In genomic region chr4:128957155-128957911, GRCm38 (mm10) we compare ENCODE assay signal across 8 mouse cellular contexts. TPM values are rescaled to one million over a fixed set of nuclear protein-coding genes. Genes with fewer than 3 reads are reported as not detected.
DNase-seq lines count a peak whose midpoint lies in the region; ATAC-seq and TF ChIP-seq lines count a peak whose summit lies in the region.

No protein-coding gene starts in this region.

- H3K4me1 ChIP-seq in forebrain, embryonic 10.5 days: peaks cover 55% of the 10 kb centered on the region
- H3K4me1 ChIP-seq in forebrain, embryonic 13.5 days: peaks cover 46% of the 10 kb centered on the region
- H3K4me1 ChIP-seq in E14TG2a.4 (replicated peaks; ENCODE audit: low read depth, low read length): peaks cover 56% of the 10 kb centered on the region

- no peak overlapping the region for H3K4me2 ChIP-seq in forebrain, embryonic 13.5 days

- H3K4me3 ChIP-seq in forebrain, embryonic 10.5 days: no peak overlapping the region
- H3K4me3 ChIP-seq in forebrain, embryonic 13.5 days: no peak overlapping the region
- no peak overlapping the region for H3K4me3 ChIP-seq in E14TG2a.4 (replicated peaks; ENCODE audit: low read length)

- H3K27me3 ChIP-seq in forebrain, embryonic 10.5 days (ENCODE audit: poor library complexity, severe bottlenecking): peaks cover 28% of the 10 kb centered on the region
- H3K27me3 ChIP-seq in forebrain, embryonic 13.5 days: peaks cover 17% of the 10 kb centered on the region
- peaks cover 12% of the 10 kb centered on the region; the same call in 1 of the 2 replicates for H3K27me3 ChIP-seq in E14TG2a.4 (ENCODE audit: insufficient read depth, low read length)

- intact Hi-C loops in heart, postnatal 10 days (cut with DNase I): no loop called here

- peak; percentile 60 for DNase-seq in forebrain, embryonic 10.5 days (ENCODE audit: extremely low spot score, low spot score)
- DNase-seq in cerebellum, postnatal 14 days: peak; percentile 66 to 78
- DNase-seq in heart, postnatal 10 days: peak; percentile 71 to 77
- DNase-seq in kidney, postnatal 36 days: peak; percentile 61 to 71
- DNase-seq in right cerebral cortex, adult 2 months (ENCODE audit: low spot score in 2 of 2): no peak

- 46% methylated on average over 11 of the region's 11 CpGs for WGBS in forebrain, embryonic 10.5 days
- 46% methylated on average over 11 of the region's 11 CpGs for WGBS in forebrain, embryonic 13.5 days

- H3K27ac ChIP-seq in forebrain, embryonic 10.5 days: no peak overlapping the region
- no peak overlapping the region for H3K27ac ChIP-seq in forebrain, embryonic 13.5 days

- no peaks in the 10 kb centered on the region for H3K36me3 ChIP-seq in forebrain, embryonic 10.5 days (replicated peaks)
- no peaks in the 10 kb centered on the region for H3K36me3 ChIP-seq in forebrain, embryonic 13.5 days (ENCODE audit: poor library complexity, severe bottlenecking)
- peaks cover 33% of the 10 kb centered on the region for H3K36me3 ChIP-seq in E14TG2a.4 (ENCODE audit: insufficient read depth, low read length)

- TF ChIP-seq CTCF in E14TG2a.4 (conservative IDR thresholded peaks at IDR 0.05; ENCODE audit: low read length): peak; percentile 89

- no peaks in the 10 kb centered on the region for H3K9me3 ChIP-seq in forebrain, embryonic 10.5 days
- no peaks in the 10 kb centered on the region for H3K9me3 ChIP-seq in forebrain, embryonic 13.5 days (replicated peaks)
- H3K9me3 ChIP-seq in E14TG2a.4 (ENCODE audit: low read length): no peaks in the 10 kb centered on the region

- no peak overlapping the region for H3K9ac ChIP-seq in forebrain, embryonic 13.5 days

- ATAC-seq in forebrain, embryonic 13.5 days: no peak
- ATAC-seq in megakaryocyte-erythroid progenitor cell, adult 5-6 weeks (replicated peaks; ENCODE audit: low FRiP score, low TSS enrichment, poor library complexity, severe bottlenecking): peak; percentile 77

RNA-seq across cellular contexts. Expression of gene Azin2, which starts 4.9 kb away (rescaled TPM):
- 10.5 and 12.0 TPM in 2 replicates for polyA plus RNA-seq in forebrain, embryonic 10.5 days (2016; fragmentation: Nextera tagmentation; extraction: Ambion mirVana)
- polyA plus RNA-seq in forebrain, embryonic 13.5 days (2015; fragmentation: Nextera tagmentation; extraction: Ambion mirVana): 11.3 and 13.5 TPM in 2 replicates
- total RNA-seq in heart, postnatal 10 days (2021): 1 to 10 TPM; 5.8 to 6.0 TPM
- not detected in 2 replicates for total RNA-seq in megakaryocyte-erythroid progenitor cell, adult 5-6 weeks (2014; fragmentation: Nextera tagmentation)
- not detected in 2 replicates for total RNA-seq in megakaryocyte-erythroid progenitor cell, adult 5-6 weeks (2017)

RNA-seq across cellular contexts. Expression of gene Ak2, which starts 34.4 kb away (rescaled TPM):
- 237 and 245 TPM in 2 replicates for polyA plus RNA-seq in forebrain, embryonic 10.5 days (2016; fragmentation: Nextera tagmentation; extraction: Ambion mirVana)
- polyA plus RNA-seq in forebrain, embryonic 13.5 days (2015; fragmentation: Nextera tagmentation; extraction: Ambion mirVana): 155 and 166 TPM in 2 replicates
- total RNA-seq in heart, postnatal 10 days (2021): 10 to 100 TPM; 91.3 to 93.4 TPM
- total RNA-seq in megakaryocyte-erythroid progenitor cell, adult 5-6 weeks (2014; fragmentation: Nextera tagmentation): 192 and 206 TPM in 2 replicates
- total RNA-seq in megakaryocyte-erythroid progenitor cell, adult 5-6 weeks (2017): 179 and 181 TPM in 2 replicates

Comparison
In these comparisons a context has a peak if more than half of its experiments do, and no peak if none do; other contexts are left out.
1. DNase-seq: peak in forebrain, embryonic 10.5 days (single experiment), cerebellum, postnatal 14 days (2 of 2), heart, postnatal 10 days (2 of 2) and kidney, postnatal 36 days (2 of 2); none in right cerebral cortex, adult 2 months (0 of 2).
2. RNA of gene Azin2, which starts 4.9 kb away (total RNA-seq): 5.8 to 6.0 TPM in heart, postnatal 10 days; not detected in megakaryocyte-erythroid progenitor cell, adult 5-6 weeks; every median in the first group is over 4 times any median in the second.